Mouse (Mus musculus): ENCODE measurements around the gene Irx4.
A peak's percentile ranks its signal among the peaks of the same experiment; 100 is the strongest.

Irx4 gene

DNA sequence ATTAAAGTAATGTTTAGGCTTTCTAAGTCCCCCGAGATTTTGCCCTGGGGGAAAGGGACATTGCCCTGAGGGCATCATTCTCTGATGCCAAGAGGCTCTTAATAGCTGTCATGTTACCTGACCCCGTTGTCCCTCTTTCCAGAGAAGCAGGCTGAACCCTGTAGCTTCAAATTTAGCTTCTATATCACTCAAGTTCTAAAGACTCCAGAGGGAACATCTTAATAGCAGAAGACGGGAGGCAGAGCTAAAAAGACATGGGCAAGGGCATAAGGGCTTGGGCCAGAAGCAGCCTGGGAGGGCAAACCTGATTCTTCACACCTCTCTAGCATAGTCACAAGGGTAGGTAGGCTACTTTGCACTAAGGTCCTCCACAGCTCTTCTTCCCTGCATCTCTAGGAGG, 9.6 kb downstream of the Irx4 start:
- no peak for ATAC-seq (ENCODE audit: low TSS enrichment)

DNA sequence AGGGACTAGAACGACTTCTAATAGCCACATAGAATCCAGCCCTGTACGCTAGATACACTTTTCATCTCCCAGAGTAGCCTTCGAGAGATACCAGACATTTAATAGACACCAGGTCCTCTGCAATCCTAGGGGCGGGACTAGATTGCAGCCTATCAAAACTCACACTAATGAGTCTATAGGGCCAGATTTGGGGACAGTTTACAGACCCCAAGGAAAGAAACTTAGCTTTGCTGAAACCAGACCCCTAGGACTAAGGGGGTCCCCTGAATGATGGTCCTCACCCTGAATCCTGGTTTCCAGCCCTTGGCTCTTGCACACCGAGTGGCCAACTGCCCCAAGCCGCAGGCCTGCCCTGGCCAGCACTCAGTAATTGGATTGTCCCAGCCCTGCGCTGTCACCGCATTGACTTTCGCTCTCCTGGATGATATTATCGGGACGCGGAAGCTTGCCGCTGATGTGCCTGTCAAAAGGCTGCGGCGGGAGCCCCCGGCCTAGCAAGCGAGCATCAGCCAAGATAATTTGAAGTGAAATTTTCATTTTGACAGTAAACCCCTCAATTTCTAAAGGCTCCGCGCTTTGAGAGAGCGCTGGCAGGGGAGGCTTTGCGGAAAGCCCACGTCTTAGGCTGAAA, 10.3 kb downstream of the Irx4 start:
- ATAC-seq (ENCODE audit: low TSS enrichment), result no peak

DNA sequence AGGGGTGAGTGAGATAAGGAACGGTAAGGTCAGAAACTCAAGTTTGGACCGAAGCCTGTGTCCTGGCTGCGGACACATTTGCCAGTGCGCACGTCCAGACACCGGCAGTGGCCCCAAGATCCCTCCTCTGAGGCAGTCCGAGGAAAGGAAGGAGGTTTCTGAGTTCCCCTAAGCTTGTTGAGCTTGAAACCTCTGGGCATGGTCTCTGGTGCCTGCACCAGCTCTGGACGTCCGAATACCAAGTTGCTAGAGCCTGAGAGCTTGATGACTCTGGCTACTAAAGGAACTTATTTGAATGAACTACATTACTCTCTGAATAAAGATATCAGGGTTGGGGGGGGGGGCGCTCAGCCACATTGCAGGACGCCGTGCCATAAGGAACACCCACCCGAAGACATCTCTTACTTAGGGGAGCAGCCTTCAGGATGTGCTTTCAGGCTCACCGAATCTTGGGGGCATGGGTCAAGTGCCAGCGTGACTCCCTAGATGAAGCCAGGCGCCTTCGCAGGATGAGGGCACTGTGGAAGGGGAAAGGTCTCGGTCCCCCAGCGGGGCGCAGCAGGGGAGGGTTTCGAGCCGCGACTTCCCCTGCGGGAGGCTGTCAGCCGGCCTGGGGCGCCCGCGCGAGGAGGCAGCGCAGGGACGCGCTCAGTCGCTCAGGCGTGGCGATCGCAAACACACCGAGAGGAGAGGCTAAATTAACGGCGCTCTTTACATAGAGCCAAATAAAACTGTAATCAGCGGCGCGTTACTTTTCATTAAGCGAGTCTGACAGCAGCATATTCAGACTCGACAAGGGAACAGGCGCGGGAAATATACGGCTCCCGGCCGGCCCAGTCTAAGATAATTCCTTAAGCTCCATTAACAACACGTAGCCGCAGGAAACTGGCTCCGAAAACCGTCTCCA, 11.3 kb downstream of the Irx4 start:
- no peak for ATAC-seq (ENCODE audit: low TSS enrichment)

DNA sequence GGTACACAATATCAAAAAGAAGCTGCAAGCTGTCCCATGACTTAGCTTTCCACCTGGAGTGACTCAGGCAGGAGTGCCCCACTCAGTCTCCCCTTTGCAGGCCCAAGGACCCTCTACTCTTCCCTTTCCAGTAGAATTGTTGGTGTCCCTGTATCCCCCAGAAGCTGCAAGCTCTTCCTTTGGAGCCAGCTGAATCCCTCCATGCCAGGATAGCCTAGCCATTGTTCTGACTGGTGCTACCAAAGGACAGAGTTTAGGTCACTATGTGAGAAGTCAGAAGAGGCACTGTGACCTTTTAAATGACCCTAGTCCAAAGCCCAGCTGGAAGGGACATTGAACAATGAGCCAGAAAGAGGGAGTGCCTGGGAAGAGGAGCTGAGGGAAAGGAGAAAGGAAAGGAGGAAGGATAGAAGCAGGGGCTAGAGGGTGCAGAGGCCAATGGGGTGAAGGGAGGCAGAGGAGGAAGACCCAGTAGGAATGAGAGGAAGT, 12.6 kb downstream of the Irx4 start:
- no peak for ATAC-seq (ENCODE audit: low TSS enrichment)

DNA sequence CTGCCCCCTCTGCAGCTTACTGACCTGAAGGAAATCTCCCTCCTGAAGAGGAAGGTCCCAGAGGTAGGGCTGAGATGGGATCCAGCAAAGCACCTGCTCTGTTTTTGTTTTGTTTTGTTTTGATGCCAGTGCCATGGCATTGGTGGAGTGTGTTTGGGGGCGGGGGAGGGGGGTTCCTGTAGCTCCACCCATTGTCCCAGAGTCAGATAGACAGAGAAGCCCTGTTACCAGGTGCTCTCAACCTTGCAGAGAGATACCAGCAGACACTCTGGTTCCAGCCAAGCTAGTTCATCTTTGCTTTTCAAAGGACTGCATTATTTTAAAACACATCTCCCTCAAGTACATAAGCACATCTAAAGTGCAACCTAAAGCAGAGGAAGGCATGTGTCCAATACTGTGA, 13.3 kb downstream of the Irx4 start:
- ATAC-seq (ENCODE audit: low TSS enrichment), result no peak

GRCm38 (mm10) chr13:73277361-73277760, 17.1 kb downstream of the Irx4 start:
- no peak for ATAC-seq (ENCODE audit: low TSS enrichment)

DNA sequence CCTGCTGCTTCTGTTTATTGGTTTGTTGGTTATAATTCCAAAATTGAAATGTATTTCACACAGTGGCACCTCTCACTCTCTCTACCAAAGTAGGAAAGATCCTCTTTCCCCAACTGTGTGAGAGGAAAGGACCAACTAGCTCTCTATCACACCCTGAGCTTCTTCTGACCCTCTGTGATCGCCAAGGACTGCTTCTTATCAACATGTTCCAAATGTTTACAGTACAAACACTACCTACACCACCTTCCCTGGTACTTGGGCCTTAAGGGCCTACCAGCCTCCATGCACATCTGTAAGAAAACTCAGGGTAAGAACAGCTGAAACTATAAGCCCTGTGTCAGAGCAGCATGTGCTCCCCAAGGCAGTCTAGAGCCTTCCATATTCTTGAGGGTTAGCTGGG, 17.5 kb downstream of the Irx4 start:
- ATAC-seq (ENCODE audit: low TSS enrichment), result no peak

GRCm38 (mm10) chr13:73279196-73279595, 18.9 kb downstream of the Irx4 start:
- no peak for ATAC-seq (ENCODE audit: low TSS enrichment)

DNA sequence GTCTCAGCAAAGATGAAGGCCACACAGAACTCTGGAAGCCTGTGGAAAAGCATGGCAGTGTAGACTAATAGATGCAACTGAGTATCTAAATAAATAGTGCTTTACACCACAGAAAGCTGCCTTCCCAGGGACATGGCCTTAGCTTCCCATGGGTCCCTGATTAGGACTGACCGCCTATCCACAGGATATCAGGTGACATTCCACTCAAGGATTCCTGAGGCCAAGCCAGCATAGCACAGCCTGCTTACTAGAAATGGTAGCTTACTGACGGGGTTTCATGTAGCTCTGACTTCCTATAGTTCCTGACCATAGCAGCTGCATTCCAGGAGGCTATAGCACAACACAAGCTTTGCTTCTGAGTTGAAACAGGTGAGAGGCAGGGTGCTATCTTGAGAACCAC, 22.1 kb downstream of the Irx4 start:
- ATAC-seq (ENCODE audit: low TSS enrichment), result no peak

DNA sequence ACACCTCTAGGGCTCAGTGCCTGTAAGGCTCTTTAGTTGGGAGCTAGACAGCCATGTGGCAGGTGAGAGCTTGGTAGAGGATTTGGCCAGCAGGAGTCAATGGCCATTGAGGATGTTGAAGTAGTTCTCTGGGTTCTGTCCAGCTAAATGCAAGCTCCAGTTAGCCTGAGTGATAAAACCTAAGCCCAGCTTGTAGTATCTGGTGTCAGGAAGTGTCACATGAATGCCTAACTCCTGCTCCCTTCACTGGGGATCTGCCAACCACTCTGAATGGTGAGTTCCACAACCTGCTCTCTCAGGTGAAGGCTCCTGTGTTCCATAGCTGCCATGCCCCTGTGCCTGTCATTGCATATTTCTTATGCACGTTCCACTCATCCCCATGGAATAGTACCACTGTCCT, 23.3 kb downstream of the Irx4 start:
- no peak for ATAC-seq (ENCODE audit: low TSS enrichment)

DNA sequence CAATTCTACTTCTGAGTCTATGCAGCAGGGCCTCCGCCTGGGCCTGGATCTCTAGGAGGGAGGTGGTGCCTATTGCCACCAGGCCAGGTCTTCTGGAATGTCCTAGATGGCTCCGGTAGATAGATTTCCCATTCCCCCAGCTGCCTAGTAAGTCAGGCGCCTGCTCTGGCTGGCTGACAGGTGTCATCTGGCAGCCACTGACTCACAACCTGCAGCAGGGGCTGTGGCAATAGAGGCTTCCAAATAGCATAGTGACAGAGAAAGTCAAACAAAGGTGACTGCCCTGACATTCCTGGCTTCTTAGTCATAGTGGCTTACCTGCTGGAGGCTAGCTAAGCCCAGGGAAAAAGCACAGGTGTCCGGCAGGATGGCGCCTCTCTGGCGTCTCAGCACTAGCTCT, 29.9 kb downstream of the Irx4 start:
- ATAC-seq (ENCODE audit: low TSS enrichment), result no peak

- no peak for ATAC-seq (ENCODE audit: low TSS enrichment)
Measured at GRCm38 (mm10) chr13:73291102-73291501, 30.8 kb downstream of the Irx4 start.

DNA sequence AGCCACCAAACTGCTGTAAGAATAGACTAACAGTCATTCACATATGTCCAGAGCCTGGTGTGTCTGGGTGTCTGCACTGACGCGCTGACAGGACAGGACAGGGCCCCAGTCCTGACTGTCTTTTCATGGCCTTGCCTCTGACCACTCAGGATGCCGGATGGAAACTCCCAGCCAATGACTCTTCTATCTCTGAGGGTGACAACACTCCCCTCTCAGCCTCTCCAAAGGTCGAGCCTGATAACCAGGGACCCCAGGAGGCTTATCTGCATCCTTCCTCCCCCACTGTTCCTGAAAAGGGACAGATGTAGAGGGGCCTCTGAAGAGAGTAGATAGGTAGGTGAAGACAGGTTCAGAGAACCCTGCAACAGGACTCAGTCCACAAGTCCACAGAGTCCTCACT, 38.4 kb downstream of the Irx4 start:
- ATAC-seq (ENCODE audit: low TSS enrichment), result no peak

DNA sequence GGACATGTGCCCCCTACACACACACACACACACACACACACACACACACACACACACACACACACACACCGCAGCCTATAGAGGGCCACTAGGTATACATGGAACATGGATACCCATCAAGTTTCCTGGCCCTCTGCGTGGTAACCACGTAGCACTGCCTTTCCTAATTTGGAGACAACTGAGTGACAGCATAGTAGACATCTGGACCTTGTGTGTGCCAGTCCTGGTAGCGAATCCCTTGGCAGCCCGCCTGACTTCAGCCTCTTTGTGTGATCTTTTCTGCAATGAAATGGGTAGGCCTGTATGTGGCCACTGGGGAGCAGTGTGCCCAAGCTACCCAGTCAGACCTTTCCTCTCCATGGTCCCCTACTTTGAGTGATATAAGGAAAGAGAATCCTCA, 39.0 kb downstream of the Irx4 start:
- ATAC-seq (ENCODE audit: low TSS enrichment), result no peak

DNA sequence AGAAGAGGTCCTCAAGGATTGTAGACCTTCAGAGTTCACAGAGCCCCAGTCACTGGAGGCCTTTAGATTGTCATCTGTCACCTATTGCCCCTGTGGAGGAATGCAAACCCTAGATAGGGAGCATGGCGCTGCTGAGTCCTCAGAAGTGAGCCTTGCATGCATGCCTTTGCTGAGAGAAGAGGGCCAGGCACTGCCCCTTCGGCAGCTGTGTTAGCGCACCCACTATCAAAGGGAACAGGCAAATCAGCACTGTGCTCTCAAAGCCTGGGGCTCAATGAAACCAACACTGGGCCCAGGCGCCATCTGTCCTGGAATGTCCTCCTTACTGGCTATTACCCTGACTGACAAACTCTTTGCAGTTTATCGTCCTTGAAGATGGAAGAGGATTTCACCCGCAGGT, 44.5 kb downstream of the Irx4 start:
- ATAC-seq (ENCODE audit: low TSS enrichment), result no peak

GRCm38 (mm10) chr13:73305398-73306084, 45.3 kb downstream of the Irx4 start:
- no peak for ATAC-seq (ENCODE audit: low TSS enrichment)

DNA sequence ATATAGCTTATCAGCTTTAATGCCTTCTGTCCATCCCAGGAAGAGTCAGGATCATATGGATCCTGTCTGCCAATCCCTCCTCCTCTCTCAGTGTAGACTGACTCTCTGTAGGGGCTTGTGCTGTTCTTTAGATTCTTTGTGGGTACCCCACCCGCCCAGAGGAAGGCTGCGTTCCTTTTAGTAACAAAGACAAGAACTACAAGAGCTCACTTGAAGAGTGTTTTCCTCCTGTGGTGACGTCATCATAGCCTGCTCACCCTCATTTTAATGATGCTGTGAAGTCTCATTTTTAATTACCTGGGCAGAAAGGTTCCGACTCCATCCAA, 45.8 kb downstream of the Irx4 start:
- ATAC-seq (ENCODE audit: low TSS enrichment), result no peak

- ATAC-seq (ENCODE audit: low TSS enrichment), result no peak
Measured at GRCm38 (mm10) chr13:73306430-73306829, 46.2 kb downstream of the Irx4 start.

- ATAC-seq (ENCODE audit: low TSS enrichment), result peak; percentile 64; the same call in 1 of the 2 replicates
Measured at GRCm38 (mm10) chr13:73310183-73310929, 50.1 kb downstream of the Irx4 start.
